Mouse (Mus musculus) heart, adult 9 months (tissue): ENCODE results near the gene 4933402E13Rik.

Experiments
- DNase-seq, 2 experiments: peaks; one replicate each; pipeline ENCODE4 v3.0.0; 2022; ENCODE audit warnings: low spot score in 2 of 2

4933402E13Rik gene

DNA sequence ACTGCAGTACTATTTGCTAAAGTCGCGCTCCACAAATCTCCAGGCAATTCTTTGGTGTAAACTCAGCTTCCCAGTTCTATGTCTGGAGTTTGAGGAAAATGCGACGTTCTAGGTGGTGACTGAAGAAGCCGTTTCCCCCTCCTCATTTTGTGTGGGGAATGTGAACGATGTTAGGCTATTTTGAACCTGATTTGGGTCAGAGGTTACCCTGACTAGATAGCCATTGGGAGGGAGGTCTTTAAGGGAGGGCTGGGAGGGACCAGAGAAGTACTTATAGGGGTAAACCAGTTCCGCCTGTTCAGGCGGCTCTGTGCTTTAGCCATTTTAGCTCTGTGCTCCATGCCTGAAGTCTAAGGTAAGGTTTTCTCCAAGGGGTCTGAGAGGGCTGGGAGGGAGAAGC, at the start of gene 4933402E13Rik:
4933402E13Rik (plus strand) TSS at position 301 of the 400 bp plus-strand sequence.
- no peak for DNase-seq
